Mouse (Mus musculus): ENCODE measurements around the gene Tnfrsf1a. TPM values are rescaled to one million over a fixed set of nuclear protein-coding genes. Genes with fewer than 3 reads are reported as not detected.

Tnfrsf1a gene
- polyA plus RNA-seq, 1 experiment from 2014 or later, result 60.6 TPM

GRCm38 (mm10) chr6:125333112-125333899 lies 15.9 kb upstream of the Tnfrsf1a start:
- peaks cover 5% of the 10 kb centered on the region; the same call in 1 of the 2 replicates for H3K4me1 ChIP-seq (replicated peaks; ENCODE audit: control insufficient read depth, insufficient read depth, low read length)
- no peak for DNase-seq (ENCODE audit: low spot score)
- no peak overlapping the region for H3K4me3 ChIP-seq (ENCODE audit: low read depth, low read length)
- no peaks in the 10 kb centered on the region for H3K27me3 ChIP-seq (replicated peaks; ENCODE audit: control insufficient read depth, insufficient read depth, low read length)
- WGBS, result 72% methylated on average over 14 of the region's 14 CpGs
- H3K4me2 ChIP-seq (ENCODE audit: low read length), result no peak overlapping the region
- no peak overlapping the region for H3K9ac ChIP-seq (ENCODE audit: low read length)
- H3K36me3 ChIP-seq (ENCODE audit: control insufficient read depth, insufficient read depth, low read length), result no peaks in the 10 kb centered on the region
- no peak overlapping the region for H3K27ac ChIP-seq (ENCODE audit: low read depth)
- ATAC-seq (replicated peaks; ENCODE audit: low FRiP score, low TSS enrichment, low read depth), result no peak
- H3K9me3 ChIP-seq (ENCODE audit: control insufficient read depth, low read length), result no peaks in the 10 kb centered on the region

- H3K27me3 ChIP-seq (replicated peaks; ENCODE audit: control insufficient read depth, insufficient read depth, low read length), result no peaks in the 10 kb centered on the region
- H3K36me3 ChIP-seq (ENCODE audit: control insufficient read depth, insufficient read depth, low read length), result no peaks in the 10 kb centered on the region
- no peaks in the 10 kb centered on the region for H3K9me3 ChIP-seq (ENCODE audit: control insufficient read depth, low read length)
- H3K9ac ChIP-seq (ENCODE audit: low read length), result no peak overlapping the region
- ATAC-seq (replicated peaks; ENCODE audit: low FRiP score, low TSS enrichment, low read depth), result no peak
- H3K4me1 ChIP-seq (replicated peaks; ENCODE audit: control insufficient read depth, insufficient read depth, low read length), result peaks cover 5% of the 10 kb centered on the region; the same call in 1 of the 2 replicates
- DNase-seq (ENCODE audit: low spot score), result no peak
- H3K4me3 ChIP-seq (ENCODE audit: low read depth, low read length), result no peak overlapping the region
- 87% methylated on average over 2 of the region's 2 CpGs for WGBS
- no peak overlapping the region for H3K27ac ChIP-seq (ENCODE audit: low read depth)
- H3K4me2 ChIP-seq (ENCODE audit: low read length), result no peak overlapping the region
Measured at GRCm38 (mm10) chr6:125334356-125334755, 14.8 kb upstream of the Tnfrsf1a start.

- Histone ChIP-seq H3K4me2 (ENCODE audit: low read length) (no peak overlapping the region), H3K4me3 (ENCODE audit: low read depth, low read length) (no peak overlapping the region), H3K4me1 (replicated peaks; ENCODE audit: control insufficient read depth, insufficient read depth, low read length) (0 out of 2 replicates have a peak, but pooled peaks cover 2% of the 10 kb centered on the region), H3K36me3 (ENCODE audit: control insufficient read depth, insufficient read depth, low read length) (no peaks in the 10 kb centered on the region), H3K27me3 (replicated peaks; ENCODE audit: control insufficient read depth, insufficient read depth, low read length) (no peaks in the 10 kb centered on the region), H3K9ac (ENCODE audit: low read length) (no peak overlapping the region), H3K9me3 (ENCODE audit: control insufficient read depth, low read length) (no peaks in the 10 kb centered on the region), H3K27ac (ENCODE audit: low read depth) (no peak overlapping the region)
- ATAC-seq (replicated peaks; ENCODE audit: low FRiP score, low TSS enrichment, low read depth) (no peak), DNase-seq (ENCODE audit: low spot score) (no peak)
- WGBS, result 68% methylated on average over 9 of the region's 9 CpGs
Measured at GRCm38 (mm10) chr6:125338791-125339660, 10.1 kb upstream of the Tnfrsf1a start.

GRCm38 (mm10) chr6:125340244-125340643 lies 8.9 kb upstream of the Tnfrsf1a start:
- no peaks in the 10 kb centered on the region for H3K36me3 ChIP-seq (ENCODE audit: control insufficient read depth, insufficient read depth, low read length)
- ATAC-seq (replicated peaks; ENCODE audit: low FRiP score, low TSS enrichment, low read depth) (no peak), DNase-seq (ENCODE audit: low spot score) (no peak)
- no peaks in the 10 kb centered on the region for H3K9me3 ChIP-seq (ENCODE audit: control insufficient read depth, low read length)
- no peak overlapping the region for H3K27ac ChIP-seq (ENCODE audit: low read depth)
- H3K4me3 ChIP-seq (ENCODE audit: low read depth, low read length), result no peak overlapping the region
- 90% methylated on average over 5 of the region's 5 CpGs for WGBS
- H3K4me1 ChIP-seq (replicated peaks; ENCODE audit: control insufficient read depth, insufficient read depth, low read length), result peaks cover 7% of the 10 kb centered on the region; the same call in 1 of the 2 replicates
- H3K27me3 ChIP-seq (replicated peaks; ENCODE audit: control insufficient read depth, insufficient read depth, low read length), result no peaks in the 10 kb centered on the region
- no peak overlapping the region for H3K9ac ChIP-seq (ENCODE audit: low read length)
- no peak overlapping the region for H3K4me2 ChIP-seq (ENCODE audit: low read length)

- Histone ChIP-seq H3K27me3 (replicated peaks; ENCODE audit: control insufficient read depth, insufficient read depth, low read length) (no peaks in the 10 kb centered on the region), H3K4me3 (ENCODE audit: low read depth, low read length) (no peak overlapping the region), H3K9ac (ENCODE audit: low read length) (no peak overlapping the region), H3K27ac (ENCODE audit: low read depth) (no peak overlapping the region), H3K4me1 (replicated peaks; ENCODE audit: control insufficient read depth, insufficient read depth, low read length) (peaks cover 7% of the 10 kb centered on the region; the same call in 1 of the 2 replicates), H3K36me3 (ENCODE audit: control insufficient read depth, insufficient read depth, low read length) (no peaks in the 10 kb centered on the region), H3K9me3 (ENCODE audit: control insufficient read depth, low read length) (no peaks in the 10 kb centered on the region), H3K4me2 (ENCODE audit: low read length) (no peak overlapping the region)
- WGBS, result 69% methylated on average over 3 of the region's 3 CpGs
- no peak for ATAC-seq (replicated peaks; ENCODE audit: low FRiP score, low TSS enrichment, low read depth)
- DNase-seq (ENCODE audit: low spot score), result no peak
Measured at GRCm38 (mm10) chr6:125342198-125342597, 7.0 kb upstream of the Tnfrsf1a start.

- ATAC-seq (replicated peaks; ENCODE audit: low FRiP score, low TSS enrichment, low read depth), result no peak
- DNase-seq (ENCODE audit: low spot score), result no peak
- Histone ChIP-seq H3K9ac (ENCODE audit: low read length) (no peak overlapping the region), H3K27me3 (replicated peaks; ENCODE audit: control insufficient read depth, insufficient read depth, low read length) (no peaks in the 10 kb centered on the region), H3K4me1 (replicated peaks; ENCODE audit: control insufficient read depth, insufficient read depth, low read length) (peaks cover 13% of the 10 kb centered on the region), H3K4me3 (ENCODE audit: low read depth, low read length) (no peak overlapping the region), H3K4me2 (ENCODE audit: low read length) (no peak overlapping the region), H3K27ac (ENCODE audit: low read depth) (no peak overlapping the region), H3K36me3 (ENCODE audit: control insufficient read depth, insufficient read depth, low read length) (no peaks in the 10 kb centered on the region), H3K9me3 (ENCODE audit: control insufficient read depth, low read length) (no peaks in the 10 kb centered on the region)
- 29% methylated on average over 8 of the region's 8 CpGs for WGBS
Measured at GRCm38 (mm10) chr6:125344084-125344483, 5.1 kb upstream of the Tnfrsf1a start.

GRCm38 (mm10) chr6:125344866-125345265 lies 4.3 kb upstream of the Tnfrsf1a start:
- Histone ChIP-seq H3K9ac (ENCODE audit: low read length) (no peak overlapping the region), H3K36me3 (ENCODE audit: control insufficient read depth, insufficient read depth, low read length) (no peaks in the 10 kb centered on the region), H3K4me3 (ENCODE audit: low read depth, low read length) (no peak overlapping the region), H3K27me3 (replicated peaks; ENCODE audit: control insufficient read depth, insufficient read depth, low read length) (no peaks in the 10 kb centered on the region), H3K9me3 (ENCODE audit: control insufficient read depth, low read length) (no peaks in the 10 kb centered on the region), H3K27ac (ENCODE audit: low read depth) (no peak overlapping the region), H3K4me1 (replicated peaks; ENCODE audit: control insufficient read depth, insufficient read depth, low read length) (peaks cover 15% of the 10 kb centered on the region), H3K4me2 (ENCODE audit: low read length) (no peak overlapping the region)
- WGBS, result 65% methylated on average over 4 of the region's 4 CpGs
- DNase-seq (ENCODE audit: low spot score), result no peak
- ATAC-seq (replicated peaks; ENCODE audit: low FRiP score, low TSS enrichment, low read depth), result no peak

GRCm38 (mm10) chr6:125345625-125346024 lies 3.5 kb upstream of the Tnfrsf1a start:
- Histone ChIP-seq H3K9ac (ENCODE audit: low read length) (no peak overlapping the region), H3K27ac (ENCODE audit: low read depth) (no peak overlapping the region), H3K4me3 (ENCODE audit: low read depth, low read length) (no peak overlapping the region), H3K9me3 (ENCODE audit: control insufficient read depth, low read length) (no peaks in the 10 kb centered on the region), H3K27me3 (replicated peaks; ENCODE audit: control insufficient read depth, insufficient read depth, low read length) (no peaks in the 10 kb centered on the region), H3K4me2 (ENCODE audit: low read length) (no peak overlapping the region), H3K36me3 (ENCODE audit: control insufficient read depth, insufficient read depth, low read length) (no peaks in the 10 kb centered on the region), H3K4me1 (replicated peaks; ENCODE audit: control insufficient read depth, insufficient read depth, low read length) (peaks cover 16% of the 10 kb centered on the region)
- DNase-seq (ENCODE audit: low spot score), result no peak
- ATAC-seq (replicated peaks; ENCODE audit: low FRiP score, low TSS enrichment, low read depth), result no peak
- 34% methylated on average over 1 of the region's 1 CpGs for WGBS
